Mouse (Mus musculus) left cerebral cortex, postnatal 36 days (tissue): ENCODE data around the gene Rasl10a. TPM values are rescaled to one million over a fixed set of nuclear protein-coding genes. Genes with fewer than 3 reads are reported as not detected.
A peak's percentile ranks its signal among the peaks of the same experiment; 100 is the strongest.

Experiments
- DNase-seq, 2 experiments: peaks; one replicate each; pipeline ENCODE4 v3.0.0; 2021 to 2022; ENCODE audit warnings: low spot score in 2 of 2, mixed read lengths in 1 of 2
- intact Hi-C: fragments of 180-260 bp; cut with DNase I; formaldehyde crosslinking; loops from one replicate; pipeline ENCODE4 v1.15.1; 2025
- total RNA-seq, 2 experiments: library from RNA; stranded (reverse); gene quantifications; 2 replicates each; pipeline ENCODE4 v1.2.3; 2021

The Rasl10a gene
- 10 to 100 TPM; 72.2 to 77.6 TPM for total RNA-seq

- intact Hi-C loops: no loop called here
- peak; percentile 44 to 73 for DNase-seq
Observed at GRCm38 (mm10) chr11:5057856-5058641, at the start of gene Rasl10a. Gene Rasl10a, plus strand, starts transcription at chr11:5058128.

DNA sequence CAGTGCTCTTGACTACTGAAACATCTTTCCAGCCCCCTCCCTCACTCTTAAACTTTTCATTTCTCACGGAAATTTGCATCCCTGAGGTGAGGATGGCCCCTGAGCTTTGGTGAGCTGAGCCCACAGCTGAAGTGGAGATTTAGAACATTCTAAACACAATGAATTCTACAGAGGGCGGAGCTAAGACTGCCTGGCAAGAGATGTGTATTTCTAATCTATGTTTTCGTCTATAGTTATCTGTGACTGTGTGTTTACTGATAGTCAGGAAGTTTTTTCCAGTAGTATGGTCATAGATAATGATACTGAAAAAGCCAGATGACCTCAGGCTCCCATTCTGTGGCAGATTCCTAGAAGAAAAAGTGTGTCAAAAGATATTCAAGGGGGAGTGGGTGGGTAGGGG lies 49.1 kb upstream of the Rasl10a start:
- DNase-seq: no peak
- intact Hi-C loops: no loop called here

GRCm38 (mm10) chr11:5009354-5010074 lies 48.4 kb upstream of the Rasl10a start:
- DNase-seq: no peak
- intact Hi-C loops: no loop called here

DNA sequence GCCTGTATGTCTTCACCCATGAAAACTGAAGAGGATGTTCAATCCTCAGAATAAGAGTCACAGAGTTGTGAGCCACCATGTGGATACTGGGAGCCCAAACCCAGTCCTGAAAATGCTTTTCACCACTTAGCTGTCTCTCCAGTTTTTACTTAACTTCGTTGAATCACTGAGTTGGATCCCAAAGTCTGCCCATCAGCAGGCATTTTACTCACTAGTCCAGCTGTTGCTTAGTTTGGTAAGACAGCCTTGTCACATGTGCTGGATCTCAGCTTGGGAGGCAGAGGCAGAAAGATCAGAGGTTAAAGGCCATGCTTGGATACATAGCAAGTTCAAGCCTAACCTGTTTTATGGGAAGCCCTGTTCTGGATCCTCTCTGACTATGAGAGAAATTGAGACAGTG lies 47.7 kb upstream of the Rasl10a start:
- DNase-seq: no peak
- intact Hi-C loops: no loop called here

DNA sequence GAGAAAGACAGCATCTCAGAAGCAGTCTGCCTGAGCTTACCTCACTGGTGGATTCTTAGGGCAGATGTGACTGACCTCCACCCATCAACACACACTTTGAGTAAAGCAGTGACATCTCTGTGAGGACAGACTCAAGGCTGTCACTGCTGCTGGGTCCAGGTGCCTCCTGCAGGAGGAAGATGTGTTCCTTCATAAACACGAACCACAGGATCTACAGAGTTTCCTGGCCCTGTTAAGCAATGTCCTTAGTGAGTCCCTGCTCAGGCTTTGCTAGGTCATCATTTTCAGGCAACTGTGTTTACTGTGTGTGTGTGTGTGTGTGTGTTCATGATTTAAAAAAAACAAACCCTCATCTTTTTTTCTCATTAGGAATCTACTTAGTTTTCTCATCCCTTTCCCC lies 46.4 kb upstream of the Rasl10a start:
- DNase-seq: no peak
- intact Hi-C loops: no loop called here

DNA sequence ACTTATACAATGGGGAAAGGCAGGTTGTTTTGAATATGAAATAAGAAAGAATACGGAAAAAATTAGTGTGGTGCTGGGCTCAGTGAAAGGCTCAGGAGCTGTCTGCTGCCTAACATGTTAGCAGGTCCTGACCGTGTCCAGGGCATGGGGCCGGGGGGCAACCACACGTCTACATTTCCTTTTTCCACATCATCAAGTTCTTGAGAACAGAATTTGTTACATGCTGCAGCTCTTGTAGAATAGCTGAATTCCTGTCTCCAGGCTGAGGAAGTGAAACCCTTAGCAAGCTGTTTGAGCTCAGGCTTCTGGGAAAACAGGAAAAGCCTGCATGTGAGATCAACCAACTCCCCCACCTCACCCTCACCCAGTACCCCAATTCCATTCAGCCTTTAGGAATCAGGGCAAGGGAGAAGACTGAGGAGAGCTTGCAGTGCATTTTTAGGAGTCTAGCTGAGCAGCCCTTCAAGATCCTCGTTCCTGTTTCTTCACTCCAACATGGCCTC lies 45.7 kb upstream of the Rasl10a start:
- DNase-seq: no peak
- intact Hi-C loops: no loop called here

DNA sequence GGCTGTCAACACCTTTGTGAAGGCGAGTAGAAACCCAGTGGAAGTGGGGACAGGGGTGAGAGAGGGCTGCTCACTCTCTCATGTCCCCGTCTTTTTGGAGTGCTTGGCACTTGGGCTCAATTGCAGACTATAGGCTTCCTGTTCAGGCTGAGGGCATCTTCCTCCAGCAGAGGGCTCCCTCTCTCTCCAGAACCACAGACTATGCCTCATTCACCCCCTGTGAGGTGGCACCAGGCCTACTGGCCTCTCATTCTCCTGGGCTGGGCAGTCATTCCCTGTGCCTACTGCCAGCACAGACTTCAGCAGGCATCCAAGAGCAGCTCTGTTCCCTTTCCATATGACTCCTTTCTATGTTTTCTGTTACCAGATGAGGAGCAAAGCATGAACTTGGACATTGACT lies 42.2 kb upstream of the Rasl10a start:
- intact Hi-C loops: loop anchor here (2.0 kb wide), 1 partner anchor 47 kb away; no protein-coding TSS in a partner anchor

DNA sequence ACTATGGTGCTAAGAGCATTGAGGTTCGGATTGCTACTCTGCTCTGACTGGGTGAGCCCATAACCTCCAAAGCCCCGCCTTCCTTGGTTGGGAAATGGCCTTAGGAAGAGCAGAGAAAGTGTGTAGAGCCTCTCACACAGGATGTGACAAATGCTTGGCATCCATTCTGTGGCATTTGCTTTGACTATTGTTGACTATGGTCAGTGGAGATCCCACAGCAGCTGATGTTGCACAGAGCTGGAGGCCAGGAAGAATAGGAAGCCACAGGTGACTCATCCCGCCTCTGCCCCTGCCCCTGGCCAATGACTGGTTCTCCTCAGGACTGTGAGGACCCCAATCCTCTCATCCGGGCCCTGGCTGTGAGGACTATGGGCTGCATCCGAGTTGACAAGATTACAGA lies 41.6 kb upstream of the Rasl10a start:
- intact Hi-C loops: no loop called here

More for the DNA sequence above, 42.2 kb upstream of the Rasl10a start:
- DNase-seq: peak; percentile 63 to 68

GRCm38 (mm10) chr11:5017506-5017905 lies 40.4 kb upstream of the Rasl10a start:
- intact Hi-C loops: no loop called here
- no peak for DNase-seq

More for the DNA sequence above, 41.6 kb upstream of the Rasl10a start:
- DNase-seq: no peak

DNA sequence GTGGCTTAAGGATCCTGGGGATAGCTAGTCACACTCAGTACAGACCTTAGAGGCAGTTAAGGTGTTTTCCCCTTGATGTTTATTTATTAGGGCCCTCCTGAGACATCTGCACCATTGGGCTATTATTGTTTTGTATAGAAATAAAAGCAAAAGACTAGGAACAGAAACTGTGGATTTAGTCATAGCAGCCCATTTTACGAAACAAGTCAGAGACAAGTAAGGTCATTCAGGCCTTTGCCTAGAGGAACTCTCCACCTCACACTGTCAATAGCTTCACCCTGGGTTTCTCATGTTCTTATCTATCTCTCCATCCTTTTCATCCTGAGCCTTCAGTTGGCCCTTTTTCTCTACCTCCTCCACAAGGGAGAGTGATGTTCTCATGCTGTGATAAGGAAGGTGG lies 32.8 kb upstream of the Rasl10a start:
- DNase-seq: no peak
- intact Hi-C loops: no loop called here

DNA sequence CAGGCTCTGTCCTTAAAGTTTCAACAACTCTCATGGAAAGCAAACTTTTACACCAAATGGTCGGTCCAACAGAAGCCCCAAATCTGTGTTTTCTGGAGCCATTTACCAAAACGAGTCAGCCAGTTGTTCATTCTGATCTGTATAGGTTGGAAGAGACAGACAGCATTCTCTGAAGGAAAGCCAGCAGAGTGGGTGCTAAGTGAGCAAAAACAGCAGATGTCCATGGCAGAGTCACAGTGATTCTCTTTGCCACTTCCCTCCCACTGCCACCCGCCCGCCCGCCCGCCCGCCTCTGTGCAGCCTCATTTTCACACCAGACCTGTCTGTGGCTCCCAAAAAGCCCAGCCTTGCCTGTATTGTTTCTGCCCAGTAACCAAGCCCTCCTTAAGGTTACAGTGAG lies 29.7 kb upstream of the Rasl10a start:
- intact Hi-C loops: no loop called here
- DNase-seq: peak; percentile 67 to 69

- no peak for DNase-seq
- intact Hi-C loops: no loop called here
Observed at GRCm38 (mm10) chr11:5032706-5033105, 25.2 kb upstream of the Rasl10a start.

- intact Hi-C loops: no loop called here
Observed at GRCm38 (mm10) chr11:5033136-5033535, 24.8 kb upstream of the Rasl10a start.

DNA sequence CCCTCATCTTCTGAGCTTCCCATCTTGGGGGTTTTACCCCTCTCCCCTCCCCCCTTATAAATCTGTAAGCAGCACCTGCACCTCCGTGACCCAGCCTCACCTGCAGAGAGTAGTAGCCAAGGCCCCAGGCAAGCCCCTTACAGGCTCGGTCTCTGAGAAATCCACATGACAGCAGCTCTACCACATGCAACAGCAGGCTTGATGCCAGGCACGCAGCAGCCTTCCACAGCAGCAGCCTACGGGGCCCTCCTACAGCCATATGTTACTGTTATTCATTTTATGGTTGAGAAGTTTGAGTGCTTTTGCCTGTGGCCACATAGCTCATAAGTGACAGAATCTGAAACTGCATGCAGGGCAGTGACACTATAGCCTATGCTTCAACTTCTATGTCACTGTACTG lies 22.5 kb upstream of the Rasl10a start:
- peak; percentile 79 to 84 for DNase-seq
- intact Hi-C loops: no loop called here

More at GRCm38 (mm10) chr11:5033136-5033535, 24.8 kb upstream of the Rasl10a start:
- DNase-seq: no peak

GRCm38 (mm10) chr11:5037146-5037854 lies 20.6 kb upstream of the Rasl10a start:
- no peak for DNase-seq
- intact Hi-C loops: no loop called here

DNA sequence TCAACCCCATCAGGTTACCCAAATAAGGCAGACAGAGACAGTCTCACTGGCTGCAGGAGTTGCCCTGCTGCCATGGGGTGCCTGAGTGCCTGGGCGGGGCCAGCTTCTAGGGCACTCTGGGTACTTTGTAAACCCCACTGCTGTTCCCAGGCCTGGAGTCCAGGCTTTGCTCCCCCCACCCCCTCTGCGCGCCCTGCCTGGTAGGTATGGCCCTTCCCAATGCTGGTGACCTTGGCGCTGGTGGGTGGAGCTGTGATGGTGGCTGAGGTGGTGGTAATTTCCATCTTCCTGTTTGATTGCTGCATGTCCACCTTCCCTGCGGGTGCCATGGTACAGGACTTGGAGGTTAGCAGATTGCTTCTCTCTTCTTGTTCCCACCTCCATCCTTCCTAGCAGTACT lies 17.3 kb upstream of the Rasl10a start:
- intact Hi-C loops: loop anchor here (2.0 kb wide), 1 partner anchor 20 kb away; no protein-coding TSS in a partner anchor
- no peak for DNase-seq

DNA sequence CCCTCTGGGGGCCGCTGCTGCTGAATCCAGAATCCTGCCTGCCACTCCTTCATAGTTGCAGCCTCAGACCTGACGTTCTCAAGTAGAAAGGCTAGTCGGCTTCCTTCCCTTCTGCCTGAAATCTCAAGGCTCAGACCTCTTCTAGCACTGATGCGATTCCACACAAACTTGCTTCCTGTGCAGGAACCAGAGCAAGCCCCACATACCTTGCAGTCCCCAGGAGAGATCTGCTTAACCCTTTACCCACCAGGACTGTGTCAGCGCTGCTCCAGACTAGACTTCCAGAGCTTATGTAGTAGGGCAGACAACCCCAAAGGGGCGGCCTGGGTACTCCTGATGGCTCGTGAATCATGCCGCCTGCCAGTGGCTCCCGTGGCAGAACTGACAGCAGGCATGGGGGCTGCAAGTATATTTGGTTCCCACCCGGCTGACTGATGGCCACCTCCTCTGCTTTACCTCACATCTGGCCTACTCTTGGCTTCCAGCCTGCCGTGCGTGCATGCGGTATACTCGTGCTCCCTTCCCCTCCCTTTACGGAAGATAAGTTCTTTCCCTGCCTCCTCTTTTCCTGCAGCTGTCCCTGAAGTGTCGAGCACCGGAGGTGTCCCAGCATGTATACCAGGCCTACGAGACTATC lies 16.7 kb upstream of the Rasl10a start:
- intact Hi-C loops: loop anchor here (2.0 kb wide), 1 partner anchor 20 kb away; no protein-coding TSS in a partner anchor
- DNase-seq: peak; percentile 76 to 78

- intact Hi-C loops: no loop called here
- no peak for DNase-seq
Observed at GRCm38 (mm10) chr11:5042645-5043381, 15.1 kb upstream of the Rasl10a start.
